Mouse (Mus musculus): ENCODE results near the gene Hoxa7. TPM values are rescaled to one million over a fixed set of nuclear protein-coding genes. Genes with fewer than 3 reads are reported as not detected.

The Hoxa7 gene
- polyA plus RNA-seq, 1 experiment from 2014 or later = 0.28 TPM

- Histone ChIP-seq H3K27ac (replicated peaks in 1 of 2; ENCODE audit: control insufficient read depth in 1 of 2, insufficient read depth in 1 of 2, low read depth in 2 of 2, low read length in 2 of 2) (no peak overlapping the region), H3K4me2 (ENCODE audit: low read length) (no peak overlapping the region), H3K36me3 (ENCODE audit: control insufficient read depth, insufficient read depth, low read length) (no peaks in the 10 kb centered on the region), H3K4me1 (ENCODE audit: control insufficient read depth in 2 of 2, insufficient read depth in 2 of 2, low read length in 2 of 2) (no peaks in the 10 kb centered on the region; a peak in 1 of 4 replicates), H3K9me3 (ENCODE audit: control insufficient read depth, low read length) (no peaks in the 10 kb centered on the region), H3K9ac (ENCODE audit: low read length) (no peak overlapping the region), H3K4me3 (ENCODE audit: control insufficient read depth in 1 of 2, insufficient read depth in 1 of 2, low read depth in 1 of 2, low read length in 2 of 2) (no peak overlapping the region), H3K27me3 (ENCODE audit: control insufficient read depth, insufficient read depth, low read length) (peaks cover 100% of the 10 kb centered on the region)
- ATAC-seq (ENCODE audit: insufficient number of reproducible peaks, insufficient read depth, low FRiP score, low read depth) = no peak
- WGBS = 18% methylated on average over 1 of the region's 1 CpGs
These were observed 35.2 kb downstream of the Hoxa7 start for GRCm38 (mm10) chr6:52186500-52186899.

- H3K4me2 ChIP-seq (ENCODE audit: low read length) = no peak overlapping the region
- H3K9ac ChIP-seq (ENCODE audit: low read length) = no peak overlapping the region
- no peak overlapping the region for H3K27ac ChIP-seq (replicated peaks in 1 of 2; ENCODE audit: control insufficient read depth in 1 of 2, insufficient read depth in 1 of 2, low read depth in 2 of 2, low read length in 2 of 2)
- 11% methylated on average over 3 of the region's 3 CpGs for WGBS
- ATAC-seq (ENCODE audit: insufficient number of reproducible peaks, insufficient read depth, low FRiP score, low read depth) = no peak
- H3K4me3 ChIP-seq (ENCODE audit: control insufficient read depth in 1 of 2, insufficient read depth in 1 of 2, low read depth in 1 of 2, low read length in 2 of 2) = no peak overlapping the region
- H3K36me3 ChIP-seq (ENCODE audit: control insufficient read depth, insufficient read depth, low read length) = no peaks in the 10 kb centered on the region
- H3K4me1 ChIP-seq (ENCODE audit: control insufficient read depth in 2 of 2, insufficient read depth in 2 of 2, low read length in 2 of 2) = no peaks in the 10 kb centered on the region
- no peaks in the 10 kb centered on the region for H3K9me3 ChIP-seq (ENCODE audit: control insufficient read depth, low read length)
- H3K27me3 ChIP-seq (ENCODE audit: control insufficient read depth, insufficient read depth, low read length) = peaks cover 100% of the 10 kb centered on the region
These were observed 35.8 kb downstream of the Hoxa7 start for GRCm38 (mm10) chr6:52185834-52186233.

- WGBS = 4% methylated on average over 19 of the region's 19 CpGs
- Histone ChIP-seq H3K27me3 (ENCODE audit: control insufficient read depth, insufficient read depth, low read length) (peaks cover 100% of the 10 kb centered on the region), H3K4me1 (ENCODE audit: control insufficient read depth in 2 of 2, insufficient read depth in 2 of 2, low read length in 2 of 2) (no peaks in the 10 kb centered on the region), H3K4me3 (ENCODE audit: control insufficient read depth in 1 of 2, insufficient read depth in 1 of 2, low read depth in 1 of 2, low read length in 2 of 2) (no peak overlapping the region), H3K9ac (ENCODE audit: low read length) (no peak overlapping the region), H3K36me3 (ENCODE audit: control insufficient read depth, insufficient read depth, low read length) (no peaks in the 10 kb centered on the region), H3K9me3 (ENCODE audit: control insufficient read depth, low read length) (no peaks in the 10 kb centered on the region), H3K27ac (replicated peaks in 1 of 2; ENCODE audit: control insufficient read depth in 1 of 2, insufficient read depth in 1 of 2, low read depth in 2 of 2, low read length in 2 of 2) (no peak overlapping the region), H3K4me2 (ENCODE audit: low read length) (no peak overlapping the region)
- ATAC-seq (ENCODE audit: insufficient number of reproducible peaks, insufficient read depth, low FRiP score, low read depth) = no peak
These were observed 36.4 kb downstream of the Hoxa7 start for GRCm38 (mm10) chr6:52185222-52185621.

- no peak overlapping the region for H3K4me3 ChIP-seq (ENCODE audit: control insufficient read depth in 1 of 2, insufficient read depth in 1 of 2, low read depth in 1 of 2, low read length in 2 of 2)
- no peaks in the 10 kb centered on the region for H3K4me1 ChIP-seq (ENCODE audit: control insufficient read depth in 2 of 2, insufficient read depth in 2 of 2, low read length in 2 of 2)
- peaks cover 100% of the 10 kb centered on the region for H3K27me3 ChIP-seq (ENCODE audit: control insufficient read depth, insufficient read depth, low read length)
- H3K36me3 ChIP-seq (ENCODE audit: control insufficient read depth, insufficient read depth, low read length) = no peaks in the 10 kb centered on the region
- no peak overlapping the region for H3K27ac ChIP-seq (replicated peaks in 1 of 2; ENCODE audit: control insufficient read depth in 1 of 2, insufficient read depth in 1 of 2, low read depth in 2 of 2, low read length in 2 of 2)
- WGBS = 3% methylated on average over 6 of the region's 6 CpGs
- no peak for ATAC-seq (ENCODE audit: insufficient number of reproducible peaks, insufficient read depth, low FRiP score, low read depth)
- no peak overlapping the region for H3K4me2 ChIP-seq (ENCODE audit: low read length)
- H3K9me3 ChIP-seq (ENCODE audit: control insufficient read depth, low read length) = no peaks in the 10 kb centered on the region
- no peak overlapping the region for H3K9ac ChIP-seq (ENCODE audit: low read length)
These were observed 37.0 kb downstream of the Hoxa7 start for GRCm38 (mm10) chr6:52184668-52185067.

- no peak overlapping the region for H3K4me3 ChIP-seq (ENCODE audit: control insufficient read depth in 1 of 2, insufficient read depth in 1 of 2, low read depth in 1 of 2, low read length in 2 of 2)
- H3K4me1 ChIP-seq (ENCODE audit: control insufficient read depth in 2 of 2, insufficient read depth in 2 of 2, low read length in 2 of 2) = no peaks in the 10 kb centered on the region
- no peak for ATAC-seq (ENCODE audit: insufficient number of reproducible peaks, insufficient read depth, low FRiP score, low read depth)
- no peaks in the 10 kb centered on the region for H3K36me3 ChIP-seq (ENCODE audit: control insufficient read depth, insufficient read depth, low read length)
- WGBS = 17% methylated on average over 10 of the region's 10 CpGs
- H3K9me3 ChIP-seq (ENCODE audit: control insufficient read depth, low read length) = no peaks in the 10 kb centered on the region
- H3K9ac ChIP-seq (ENCODE audit: low read length) = no peak overlapping the region
- no peak overlapping the region for H3K27ac ChIP-seq (replicated peaks in 1 of 2; ENCODE audit: control insufficient read depth in 1 of 2, insufficient read depth in 1 of 2, low read depth in 2 of 2, low read length in 2 of 2)
- peaks cover 100% of the 10 kb centered on the region for H3K27me3 ChIP-seq (ENCODE audit: control insufficient read depth, insufficient read depth, low read length)
- no peak overlapping the region for H3K4me2 ChIP-seq (ENCODE audit: low read length)
These were observed 38.2 kb downstream of the Hoxa7 start for GRCm38 (mm10) chr6:52183311-52184080.

- no peaks in the 10 kb centered on the region for H3K4me1 ChIP-seq (ENCODE audit: control insufficient read depth in 2 of 2, insufficient read depth in 2 of 2, low read length in 2 of 2)
- no peak for ATAC-seq (ENCODE audit: insufficient number of reproducible peaks, insufficient read depth, low FRiP score, low read depth)
These were observed 38.9 kb downstream of the Hoxa7 start for GRCm38 (mm10) chr6:52182793-52183192.

GRCm38 (mm10) chr6:52182030-52182429, 39.6 kb downstream of the Hoxa7 start:
- H3K27me3 ChIP-seq (ENCODE audit: control insufficient read depth, insufficient read depth, low read length) = peaks cover 100% of the 10 kb centered on the region
- no peak overlapping the region for H3K4me2 ChIP-seq (ENCODE audit: low read length)
- H3K4me1 ChIP-seq (ENCODE audit: control insufficient read depth in 2 of 2, insufficient read depth in 2 of 2, low read length in 2 of 2) = no peaks in the 10 kb centered on the region
- no peaks in the 10 kb centered on the region for H3K9me3 ChIP-seq (ENCODE audit: control insufficient read depth, low read length)
- 30% methylated on average over 2 of the region's 2 CpGs for WGBS
- ATAC-seq (ENCODE audit: insufficient number of reproducible peaks, insufficient read depth, low FRiP score, low read depth) = no peak
- no peaks in the 10 kb centered on the region for H3K36me3 ChIP-seq (ENCODE audit: control insufficient read depth, insufficient read depth, low read length)
- H3K4me3 ChIP-seq (ENCODE audit: control insufficient read depth in 1 of 2, insufficient read depth in 1 of 2, low read depth in 1 of 2, low read length in 2 of 2) = no peak overlapping the region
- H3K27ac ChIP-seq (replicated peaks in 1 of 2; ENCODE audit: control insufficient read depth in 1 of 2, insufficient read depth in 1 of 2, low read depth in 2 of 2, low read length in 2 of 2) = no peak overlapping the region
- no peak overlapping the region for H3K9ac ChIP-seq (ENCODE audit: low read length)

More at GRCm38 (mm10) chr6:52182793-52183192, 38.9 kb downstream of the Hoxa7 start:
- Histone ChIP-seq H3K4me3 (ENCODE audit: control insufficient read depth in 1 of 2, insufficient read depth in 1 of 2, low read depth in 1 of 2, low read length in 2 of 2) (no peak overlapping the region), H3K9me3 (ENCODE audit: control insufficient read depth, low read length) (no peaks in the 10 kb centered on the region), H3K36me3 (ENCODE audit: control insufficient read depth, insufficient read depth, low read length) (no peaks in the 10 kb centered on the region), H3K27me3 (ENCODE audit: control insufficient read depth, insufficient read depth, low read length) (peaks cover 100% of the 10 kb centered on the region), H3K27ac (replicated peaks in 1 of 2; ENCODE audit: control insufficient read depth in 1 of 2, insufficient read depth in 1 of 2, low read depth in 2 of 2, low read length in 2 of 2) (no peak overlapping the region), H3K4me2 (ENCODE audit: low read length) (no peak overlapping the region), H3K9ac (ENCODE audit: low read length) (no peak overlapping the region)
- 24% methylated on average over 1 of the region's 1 CpGs for WGBS

- Histone ChIP-seq H3K36me3 (ENCODE audit: control insufficient read depth, insufficient read depth, low read length) (no peaks in the 10 kb centered on the region), H3K4me3 (ENCODE audit: control insufficient read depth in 1 of 2, insufficient read depth in 1 of 2, low read depth in 1 of 2, low read length in 2 of 2) (no peak overlapping the region), H3K4me1 (ENCODE audit: control insufficient read depth in 2 of 2, insufficient read depth in 2 of 2, low read length in 2 of 2) (no peaks in the 10 kb centered on the region), H3K9me3 (ENCODE audit: control insufficient read depth, low read length) (no peaks in the 10 kb centered on the region), H3K27me3 (ENCODE audit: control insufficient read depth, insufficient read depth, low read length) (peaks cover 100% of the 10 kb centered on the region), H3K27ac (replicated peaks in 1 of 2; ENCODE audit: control insufficient read depth in 1 of 2, insufficient read depth in 1 of 2, low read depth in 2 of 2, low read length in 2 of 2) (no peak overlapping the region), H3K4me2 (ENCODE audit: low read length) (no peak overlapping the region), H3K9ac (ENCODE audit: low read length) (no peak overlapping the region)
- ATAC-seq (ENCODE audit: insufficient number of reproducible peaks, insufficient read depth, low FRiP score, low read depth) = no peak
- WGBS = 13% methylated on average over 3 of the region's 3 CpGs
These were observed 40.9 kb downstream of the Hoxa7 start for GRCm38 (mm10) chr6:52180726-52181125.

Measured in heart, embryonic 14.5 days (tissue).